Mouse (Mus musculus): ENCODE results near the gene Sftpd.

Sftpd gene

GRCm38 (mm10) chr14:41185059-41185821 is at the start of gene Sftpd:
Gene Sftpd, minus strand, starts transcription at chr14:41185149.
- DNase-seq = no peak

- no peak for DNase-seq
These were observed 13.2 kb upstream of the Sftpd start for GRCm38 (mm10) chr14:41198037-41198730.

GRCm38 (mm10) chr14:41189496-41189895 is 4.5 kb upstream of the Sftpd start:
- no peak for DNase-seq

- no peak for DNase-seq
These were observed 10.1 kb downstream of the Sftpd start for GRCm38 (mm10) chr14:41174802-41175201.

- DNase-seq = no peak
These were observed 14.4 kb downstream of the Sftpd start for GRCm38 (mm10) chr14:41170514-41170913.

- no peak for DNase-seq
These were observed 16.4 kb downstream of the Sftpd start for GRCm38 (mm10) chr14:41168567-41168966.

- no peak for DNase-seq
These were observed 17.7 kb downstream of the Sftpd start for GRCm38 (mm10) chr14:41167278-41167677.

- peak; percentile 69 for DNase-seq
These were observed 22.3 kb downstream of the Sftpd start for GRCm38 (mm10) chr14:41162663-41163062.

- DNase-seq = peak; percentile 92
These were observed 24.2 kb downstream of the Sftpd start for GRCm38 (mm10) chr14:41160743-41161142.

- no peak for DNase-seq
These were observed 24.9 kb downstream of the Sftpd start for GRCm38 (mm10) chr14:41160076-41160475.

- peak; percentile 82 for DNase-seq
These were observed 33.6 kb downstream of the Sftpd start, which contains the start of gene Mbl1 for GRCm38 (mm10) chr14:41151220-41151898. Gene Mbl1, plus strand, starts transcription at chr14:41151458.

GRCm38 (mm10) chr14:41147356-41147755 is 37.6 kb downstream of the Sftpd start:
- no peak for DNase-seq

GRCm38 (mm10) chr14:41146922-41147321 is 38.0 kb downstream of the Sftpd start:
- no peak for DNase-seq

- no peak for DNase-seq
These were observed 38.9 kb downstream of the Sftpd start for GRCm38 (mm10) chr14:41146035-41146434.

GRCm38 (mm10) chr14:41140686-41141085 is 44.3 kb downstream of the Sftpd start:
- no peak for DNase-seq

GRCm38 (mm10) chr14:41137006-41137405 is 47.9 kb downstream of the Sftpd start:
- no peak for DNase-seq

- DNase-seq = no peak
These were observed 53.4 kb downstream of the Sftpd start, which contains the start of gene Sftpa1 for GRCm38 (mm10) chr14:41131540-41131939. Gene Sftpa1, plus strand, starts transcription at chr14:41131782.

GRCm38 (mm10) chr14:41127997-41128396 is 57.0 kb downstream of the Sftpd start:
- peak; percentile 50 for DNase-seq

GRCm38 (mm10) chr14:41124683-41125082 is 60.3 kb downstream of the Sftpd start:
- DNase-seq = no peak

All from kidney, adult 9 months (tissue).